Mouse (Mus musculus): ENCODE measurements around the gene H6pd. TPM values are rescaled to one million over a fixed set of nuclear protein-coding genes. Genes with fewer than 3 reads are reported as not detected.

The H6pd gene
- total and polyA plus RNA-seq, 3 experiments = 17.7 to 38.5 (median 25.1) TPM

- Histone ChIP-seq H3K79me2 (replicated peaks; ENCODE audit: control insufficient read depth, extremely low read depth, insufficient read depth, poor library complexity, severe bottlenecking) (no peaks in the 10 kb centered on the region), H3K27me3 (replicated peaks) (peaks cover 2% of the 10 kb centered on the region), H3K9ac (ENCODE audit: insufficient read depth, low read depth) (no peak overlapping the region), H3K4me1 (ENCODE audit: control insufficient read depth in 1 of 2, insufficient read depth in 2 of 2) (peaks cover 3 to 22% of the 10 kb centered on the region in 2 experiments; a peak in 2 of 4 replicates), H3K4me3 (replicated peaks in 1 of 3; ENCODE audit: low read depth in 2 of 3, low read length in 2 of 3, poor library complexity in 1 of 3) (no peak overlapping the region), H3K27ac (ENCODE audit: insufficient read depth, low read depth) (no peak overlapping the region), H3K36me3 (replicated peaks in 1 of 2; ENCODE audit: control insufficient read depth in 1 of 2, insufficient read depth in 1 of 2, low read length in 1 of 2) (no peaks in the 10 kb centered on the region), H3K4me2 (ENCODE audit: insufficient read depth, low read depth, poor library complexity, severe bottlenecking) (no peak overlapping the region), H3K9me3 (replicated peaks; ENCODE audit: low read length) (no peaks in the 10 kb centered on the region)
- DNase-seq (ENCODE audit: extremely low read depth) = no peak
- in situ Hi-C loops (cut with MboI; ENCODE audit: low pct_ligation_motif_present, low pct_unique_long_range_greater_than_20kb, low sequenced_read_pairs) = no loop called here
- dilution Hi-C loops (cut with MboI; ENCODE audit: extremely low pct_ligation_motif_present, extremely low pct_unique_long_range_greater_than_20kb, low sequenced_read_pairs) = no loop called here
- TF ChIP-seq JUN (IDR thresholded peaks at IDR 0.05; ENCODE audit: insufficient read depth, low read depth, low read length) (no peak), RCOR1 (conservative IDR thresholded peaks at IDR 0.05; ENCODE audit: low read depth, low read length) (no peak), ZC3H11A (IDR thresholded peaks at IDR 0.05; ENCODE audit: low read depth, low read length) (no peak)
Measured at GRCm38 (mm10) chr4:150023518-150023917, 14.7 kb upstream of the H6pd start.

DNA sequence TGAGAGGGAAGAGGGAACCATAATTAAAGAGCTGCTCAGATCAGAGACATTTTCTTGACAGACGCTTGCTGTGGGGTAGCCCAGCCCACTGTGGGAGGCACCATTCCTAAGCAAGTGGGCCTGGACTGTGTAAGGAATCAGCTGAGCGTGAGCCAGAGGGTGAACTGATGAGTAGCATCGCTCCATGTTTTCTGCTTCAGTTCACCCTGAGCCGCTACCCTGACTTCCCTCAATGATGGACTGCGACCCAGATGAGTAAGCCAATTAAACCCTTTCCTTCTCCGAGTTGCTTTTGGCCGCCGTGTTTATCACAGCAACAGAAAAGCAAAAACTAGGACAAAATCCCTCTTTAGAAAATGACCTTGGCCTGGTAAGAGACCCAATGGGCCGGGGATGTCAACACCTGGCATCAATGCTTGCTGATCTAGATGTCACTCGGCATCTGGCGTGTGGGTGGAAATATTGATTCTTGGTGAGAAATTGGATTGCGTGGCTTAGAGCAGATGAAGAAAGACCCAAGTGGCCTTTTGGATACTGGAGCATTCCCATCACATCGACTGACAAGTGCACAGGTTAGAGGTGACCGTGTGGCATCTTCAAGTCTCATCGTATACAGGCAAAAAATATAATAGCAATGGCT, 11.0 kb upstream of the H6pd start:
- dilution Hi-C loops (cut with MboI; ENCODE audit: extremely low pct_ligation_motif_present, extremely low pct_unique_long_range_greater_than_20kb, low sequenced_read_pairs) (no loop called here), in situ Hi-C loops (cut with MboI; ENCODE audit: low pct_ligation_motif_present, low pct_unique_long_range_greater_than_20kb, low sequenced_read_pairs) (no loop called here)
- DNase-seq (ENCODE audit: extremely low read depth) = no peak
- Histone ChIP-seq H3K4me1 (ENCODE audit: control insufficient read depth in 1 of 2, insufficient read depth in 2 of 2) (peaks cover 3 to 4% of the 10 kb centered on the region in 2 experiments; a peak in 2 of 4 replicates), H3K4me2 (ENCODE audit: insufficient read depth, low read depth, poor library complexity, severe bottlenecking) (no peak overlapping the region), H3K4me3 (replicated peaks in 1 of 3; ENCODE audit: low read depth in 2 of 3, low read length in 2 of 3, poor library complexity in 1 of 3) (no peak overlapping the region), H3K27ac (ENCODE audit: insufficient read depth, low read depth) (no peak overlapping the region), H3K9me3 (replicated peaks; ENCODE audit: low read length) (no peaks in the 10 kb centered on the region), H3K36me3 (replicated peaks in 1 of 2; ENCODE audit: control insufficient read depth in 1 of 2, insufficient read depth in 1 of 2, low read length in 1 of 2) (no peaks in the 10 kb centered on the region), H3K27me3 (replicated peaks) (no peaks in the 10 kb centered on the region), H3K79me2 (replicated peaks; ENCODE audit: control insufficient read depth, extremely low read depth, insufficient read depth, poor library complexity, severe bottlenecking) (no peaks in the 10 kb centered on the region), H3K9ac (ENCODE audit: insufficient read depth, low read depth) (no peak overlapping the region)
- TF ChIP-seq MAX (IDR thresholded peaks at IDR 0.05; ENCODE audit: low read length) = no peak
- TF ChIP-seq MYC (IDR thresholded peaks at IDR 0.05; ENCODE audit: low read depth, low read length) = no peak
- TF ChIP-seq MXI1 (IDR thresholded peaks at IDR 0.05; ENCODE audit: low read depth, low read length) = no peak
- no peak for TF ChIP-seq UBTF (IDR thresholded peaks at IDR 0.05; ENCODE audit: low read depth, low read length)
- no peak for TF ChIP-seq ELF1 (IDR thresholded peaks at IDR 0.05; ENCODE audit: low read depth, low read length)
- TF ChIP-seq ZKSCAN1 (IDR thresholded peaks at IDR 0.05; ENCODE audit: borderline replicate concordance, low read depth, low read length) = no peak
- no peak for TF ChIP-seq E2F4 (IDR thresholded peaks at IDR 0.05; ENCODE audit: insufficient replicate concordance, low read depth, low read length)

DNA sequence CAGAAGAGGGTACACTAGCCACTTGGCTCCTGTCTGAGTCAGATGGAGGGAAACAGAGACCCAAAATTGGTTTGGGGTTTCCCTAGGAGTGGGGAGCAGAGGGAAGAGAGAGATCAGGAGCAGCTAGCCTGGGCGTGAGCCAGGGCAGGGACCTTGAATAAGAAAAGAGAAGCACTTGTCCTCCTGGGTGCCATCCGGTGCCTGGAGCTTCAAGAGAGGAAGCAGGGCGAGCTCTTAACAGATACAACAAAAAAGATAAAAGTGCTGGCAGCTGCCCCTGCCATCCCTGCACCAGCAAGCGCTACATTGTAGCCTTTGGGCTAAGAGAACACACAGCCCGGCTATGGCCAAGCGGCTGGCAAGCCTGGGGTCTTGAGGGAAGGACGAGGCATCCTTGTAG, 6.6 kb upstream of the H6pd start:
- dilution Hi-C loops (cut with MboI; ENCODE audit: extremely low pct_ligation_motif_present, extremely low pct_unique_long_range_greater_than_20kb, low sequenced_read_pairs) = no loop called here
- no peaks in the 10 kb centered on the region for H3K9me3 ChIP-seq (replicated peaks; ENCODE audit: low read length)
- no peak overlapping the region for H3K4me3 ChIP-seq (replicated peaks in 1 of 3; ENCODE audit: low read depth in 2 of 3, low read length in 2 of 3, poor library complexity in 1 of 3)
- in situ Hi-C loops (cut with MboI; ENCODE audit: low pct_ligation_motif_present, low pct_unique_long_range_greater_than_20kb, low sequenced_read_pairs) = no loop called here
- no peaks in the 10 kb centered on the region for H3K27me3 ChIP-seq (replicated peaks)
- TF ChIP-seq HCFC1 (IDR thresholded peaks at IDR 0.05; ENCODE audit: low read depth, low read length) (no peak), EP300 (IDR thresholded peaks at IDR 0.05; ENCODE audit: low read length) (no peak), TCF12 (IDR thresholded peaks at IDR 0.05; ENCODE audit: low read depth, low read length) (no peak), POLR2AphosphoS2 (IDR thresholded peaks at IDR 0.05; ENCODE audit: low read depth, low read length) (no peak), GABPA (IDR thresholded peaks at IDR 0.05; ENCODE audit: insufficient replicate concordance, low read depth, low read length) (no peak), E2F4 (IDR thresholded peaks at IDR 0.05; ENCODE audit: insufficient replicate concordance, low read depth, low read length) (no peak), SMC3 (IDR thresholded peaks at IDR 0.05; ENCODE audit: low read depth, low read length) (no peak), RCOR1 (conservative IDR thresholded peaks at IDR 0.05; ENCODE audit: low read depth, low read length) (no peak), ZMIZ1 (IDR thresholded peaks at IDR 0.05; ENCODE audit: low read depth, low read length) (no peak), TBP (conservative IDR thresholded peaks at IDR 0.05; ENCODE audit: low read depth, low read length) (no peak), BHLHE40 (IDR thresholded peaks at IDR 0.05; ENCODE audit: low read depth, low read length) (no peak), MAX (IDR thresholded peaks at IDR 0.05; ENCODE audit: low read length) (no peak), USF1 (IDR thresholded peaks at IDR 0.05; ENCODE audit: low read depth, low read length) (no peak), PAX5 (IDR thresholded peaks at IDR 0.05; ENCODE audit: low read length) (no peak), JUND (conservative IDR thresholded peaks at IDR 0.05; ENCODE audit: low read depth, low read length) (no peak), ZNF384 (IDR thresholded peaks at IDR 0.05; ENCODE audit: low read depth, low read length) (no peak), KAT2A (IDR thresholded peaks at IDR 0.05; ENCODE audit: insufficient replicate concordance, low read length) (no peak), MEF2A (IDR thresholded peaks at IDR 0.05; ENCODE audit: borderline replicate concordance, low read depth, low read length) (no peak), MXI1 (IDR thresholded peaks at IDR 0.05; ENCODE audit: low read depth, low read length) (no peak)
- no peaks in the 10 kb centered on the region for H3K36me3 ChIP-seq (replicated peaks in 1 of 2; ENCODE audit: control insufficient read depth in 1 of 2, insufficient read depth in 1 of 2, low read length in 1 of 2)
- H3K4me1 ChIP-seq (ENCODE audit: control insufficient read depth in 1 of 2, insufficient read depth in 2 of 2) = peaks cover 6 to 20% of the 10 kb centered on the region in 2 experiments
- DNase-seq (ENCODE audit: extremely low read depth) = no peak
- H3K79me2 ChIP-seq (replicated peaks; ENCODE audit: control insufficient read depth, extremely low read depth, insufficient read depth, poor library complexity, severe bottlenecking) = no peaks in the 10 kb centered on the region
- H3K27ac ChIP-seq (ENCODE audit: insufficient read depth, low read depth) = no peak overlapping the region
- no peak overlapping the region for H3K9ac ChIP-seq (ENCODE audit: insufficient read depth, low read depth)
- H3K4me2 ChIP-seq (ENCODE audit: insufficient read depth, low read depth, poor library complexity, severe bottlenecking) = no peak overlapping the region

Data from CH12.LX (cell line).